Mouse (Mus musculus) thymus, adult 2 months (tissue): ENCODE data around the gene Tmem231.

Experiments
- CTCF ChIP-seq: fragments of 200-500 bp; IDR thresholded peaks from 2 replicates; pipeline ENCODE4 v1.5.1; 2012; ENCODE audit warnings: mild to moderate bottlenecking, control low read depth, low read length, moderate library complexity, borderline replicate concordance; ENCODE audit not compliant: control insufficient read depth, poor library complexity, insufficient read depth; ENCODE audit errors: extremely low read depth
- POLR2A ChIP-seq: fragments of 200-500 bp; IDR thresholded peaks from 2 replicates; pipeline ENCODE4 v1.6.1; 2012; ENCODE audit warnings: mild to moderate bottlenecking, low read length, control low read depth, moderate library complexity; ENCODE audit not compliant: control insufficient read depth, poor library complexity, insufficient read depth; ENCODE audit errors: extremely low read depth

GRCm38 (mm10) chr8:111902080-111902479 lies 31.6 kb downstream of the Tmem231 start:
- TF ChIP-seq CTCF: no peak
- TF ChIP-seq POLR2A: no peak
